Mouse (Mus musculus): ENCODE results near the gene Gipr. TPM values are rescaled to one million over a fixed set of nuclear protein-coding genes. Genes with fewer than 3 reads are reported as not detected.

Gene Gipr
- polyA plus RNA-seq, 1 experiment from 2014 or later, result not detected

- under 1% methylated on average over 30 of the region's 30 CpGs for WGBS
- Histone ChIP-seq H3K4me3 (ENCODE audit: low read depth, low read length) (peak within 1 kb of the TSS; percentile 5; the same call in 1 of the 2 replicates), H3K27me3 (ENCODE audit: control insufficient read depth, insufficient read depth, low read length) (peaks cover 51% of the 10 kb centered on the region), H3K36me3 (ENCODE audit: control insufficient read depth, insufficient read depth, low read length) (no peaks in the 10 kb centered on the region), H3K9ac (ENCODE audit: low read length) (no peak within 1 kb of the TSS), H3K4me1 (ENCODE audit: control insufficient read depth, insufficient read depth, low read length) (peaks cover 5% of the 10 kb centered on the region; the same call in 1 of the 2 replicates), H3K4me2 (ENCODE audit: low read depth, severe bottlenecking) (peak within 1 kb of the TSS; percentile 39), H3K9me3 (ENCODE audit: control insufficient read depth, low read length) (no peaks in the 10 kb centered on the region), H3K27ac (replicated peaks; ENCODE audit: low read depth, low read length) (no peak within 1 kb of the TSS)
- ATAC-seq (ENCODE audit: insufficient number of reproducible peaks, low FRiP score, low TSS enrichment, low read depth) (peak; percentile 52), DNase-seq (ENCODE audit: low spot score) (peak; percentile 49)
These were observed 10.0 kb upstream of the Gipr start, which contains the start of gene Eml2 for GRCm38 (mm10) chr7:19175708-19176515. Eml2 (plus strand) TSS chr7:19176421.

- H3K9ac ChIP-seq (ENCODE audit: low read length), result no peak overlapping the region
- DNase-seq (ENCODE audit: low spot score), result peak; percentile 95
- 0 out of 2 replicates have a peak, but pooled peaks cover 2% of the 10 kb centered on the region for H3K4me1 ChIP-seq (ENCODE audit: control insufficient read depth, insufficient read depth, low read length)
- H3K27ac ChIP-seq (replicated peaks; ENCODE audit: low read depth, low read length), result no peak overlapping the region
- peaks cover 26% of the 10 kb centered on the region for H3K27me3 ChIP-seq (ENCODE audit: control insufficient read depth, insufficient read depth, low read length)
- no peak; the same call in 1 of the 2 replicates for ATAC-seq (ENCODE audit: insufficient number of reproducible peaks, low FRiP score, low TSS enrichment, low read depth)
- H3K4me3 ChIP-seq (ENCODE audit: low read depth, low read length), result peak overlapping the region; percentile 20; the same call in 1 of the 2 replicates
- WGBS, result 6% methylated on average over 17 of the region's 17 CpGs
- H3K4me2 ChIP-seq (ENCODE audit: low read depth, severe bottlenecking), result peak overlapping the region; percentile 49
- no peaks in the 10 kb centered on the region for H3K9me3 ChIP-seq (ENCODE audit: control insufficient read depth, low read length)
- H3K36me3 ChIP-seq (ENCODE audit: control insufficient read depth, insufficient read depth, low read length), result no peaks in the 10 kb centered on the region
These were observed 6.9 kb upstream of the Gipr start for GRCm38 (mm10) chr7:19172874-19173273.

GRCm38 (mm10) chr7:19171831-19172230 is 5.9 kb upstream of the Gipr start:
- WGBS, result 56% methylated on average over 8 of the region's 8 CpGs
- Histone ChIP-seq H3K9ac (ENCODE audit: low read length) (no peak overlapping the region), H3K4me1 (ENCODE audit: control insufficient read depth, insufficient read depth, low read length) (0 out of 2 replicates have a peak, but pooled peaks cover 2% of the 10 kb centered on the region), H3K27me3 (ENCODE audit: control insufficient read depth, insufficient read depth, low read length) (peaks cover 16% of the 10 kb centered on the region), H3K36me3 (ENCODE audit: control insufficient read depth, insufficient read depth, low read length) (no peaks in the 10 kb centered on the region), H3K27ac (replicated peaks; ENCODE audit: low read depth, low read length) (no peak overlapping the region), H3K9me3 (ENCODE audit: control insufficient read depth, low read length) (no peaks in the 10 kb centered on the region), H3K4me3 (ENCODE audit: low read depth, low read length) (no peak overlapping the region), H3K4me2 (ENCODE audit: low read depth, severe bottlenecking) (no peak overlapping the region)
- no peak for ATAC-seq (ENCODE audit: insufficient number of reproducible peaks, low FRiP score, low TSS enrichment, low read depth)
- DNase-seq (ENCODE audit: low spot score), result no peak

- Histone ChIP-seq H3K27me3 (ENCODE audit: control insufficient read depth, insufficient read depth, low read length) (peaks cover 4% of the 10 kb centered on the region; the same call in 1 of the 2 replicates), H3K27ac (replicated peaks; ENCODE audit: low read depth, low read length) (no peak overlapping the region), H3K4me3 (ENCODE audit: low read depth, low read length) (no peak overlapping the region), H3K4me1 (ENCODE audit: control insufficient read depth, insufficient read depth, low read length) (0 out of 2 replicates have a peak, but pooled peaks cover 2% of the 10 kb centered on the region), H3K4me2 (ENCODE audit: low read depth, severe bottlenecking) (no peak overlapping the region), H3K9ac (ENCODE audit: low read length) (no peak overlapping the region), H3K36me3 (ENCODE audit: control insufficient read depth, insufficient read depth, low read length) (no peaks in the 10 kb centered on the region), H3K9me3 (ENCODE audit: control insufficient read depth, low read length) (no peaks in the 10 kb centered on the region)
- WGBS, result 75% methylated on average over 8 of the region's 8 CpGs
- DNase-seq (ENCODE audit: low spot score) (no peak), ATAC-seq (ENCODE audit: insufficient number of reproducible peaks, low FRiP score, low TSS enrichment, low read depth) (no peak)
These were observed 4.2 kb upstream of the Gipr start for GRCm38 (mm10) chr7:19170142-19170541.

- Histone ChIP-seq H3K27ac (replicated peaks; ENCODE audit: low read depth, low read length) (no peak overlapping the region), H3K9me3 (ENCODE audit: control insufficient read depth, low read length) (no peaks in the 10 kb centered on the region; the same call in 1 of the 2 replicates), H3K4me2 (ENCODE audit: low read depth, severe bottlenecking) (no peak overlapping the region), H3K9ac (ENCODE audit: low read length) (no peak overlapping the region), H3K36me3 (ENCODE audit: control insufficient read depth, insufficient read depth, low read length) (no peaks in the 10 kb centered on the region), H3K4me1 (ENCODE audit: control insufficient read depth, insufficient read depth, low read length) (peaks cover 2% of the 10 kb centered on the region; the same call in 1 of the 2 replicates), H3K4me3 (ENCODE audit: low read depth, low read length) (no peak overlapping the region), H3K27me3 (ENCODE audit: control insufficient read depth, insufficient read depth, low read length) (peaks cover 8% of the 10 kb centered on the region; the same call in 1 of the 2 replicates)
- WGBS, result 64% methylated on average over 10 of the region's 10 CpGs
- ATAC-seq (ENCODE audit: insufficient number of reproducible peaks, low FRiP score, low TSS enrichment, low read depth), result no peak
- DNase-seq (ENCODE audit: low spot score), result no peak
These were observed 3.6 kb upstream of the Gipr start for GRCm38 (mm10) chr7:19169506-19169905.

GRCm38 (mm10) chr7:19166990-19167389 is 1.1 kb upstream of the Gipr start:
- no peak for DNase-seq (ENCODE audit: low spot score)
- no peak for ATAC-seq (ENCODE audit: insufficient number of reproducible peaks, low FRiP score, low TSS enrichment, low read depth)
- WGBS, result 81% methylated on average over 3 of the region's 3 CpGs
- Histone ChIP-seq H3K9me3 (ENCODE audit: control insufficient read depth, low read length) (no peaks in the 10 kb centered on the region; the same call in 1 of the 2 replicates), H3K4me1 (ENCODE audit: control insufficient read depth, insufficient read depth, low read length) (peaks cover 5% of the 10 kb centered on the region), H3K36me3 (ENCODE audit: control insufficient read depth, insufficient read depth, low read length) (no peaks in the 10 kb centered on the region), H3K27me3 (ENCODE audit: control insufficient read depth, insufficient read depth, low read length) (peaks cover 15% of the 10 kb centered on the region; the same call in 1 of the 2 replicates), H3K9ac (ENCODE audit: low read length) (no peak overlapping the region), H3K4me2 (ENCODE audit: low read depth, severe bottlenecking) (no peak overlapping the region), H3K27ac (replicated peaks; ENCODE audit: low read depth, low read length) (no peak overlapping the region), H3K4me3 (ENCODE audit: low read depth, low read length) (no peak overlapping the region)

GRCm38 (mm10) chr7:19164978-19165377 is 949 bp downstream of the Gipr start:
- no peaks in the 10 kb centered on the region for H3K36me3 ChIP-seq (ENCODE audit: control insufficient read depth, insufficient read depth, low read length)
- H3K27ac ChIP-seq (replicated peaks; ENCODE audit: low read depth, low read length), result no peak overlapping the region
- H3K4me1 ChIP-seq (ENCODE audit: control insufficient read depth, insufficient read depth, low read length), result peaks cover 5% of the 10 kb centered on the region
- H3K4me2 ChIP-seq (ENCODE audit: low read depth, severe bottlenecking), result peak overlapping the region; percentile 1; the same call in 1 of the 2 replicates
- WGBS, result 1% methylated on average over 13 of the region's 13 CpGs
- H3K4me3 ChIP-seq (ENCODE audit: low read depth, low read length), result no peak overlapping the region
- no peak overlapping the region for H3K9ac ChIP-seq (ENCODE audit: low read length)
- peak; percentile 46 for DNase-seq (ENCODE audit: low spot score)
- no peaks in the 10 kb centered on the region; the same call in 1 of the 2 replicates for H3K9me3 ChIP-seq (ENCODE audit: control insufficient read depth, low read length)
- peaks cover 20% of the 10 kb centered on the region for H3K27me3 ChIP-seq (ENCODE audit: control insufficient read depth, insufficient read depth, low read length)
- no peak for ATAC-seq (ENCODE audit: insufficient number of reproducible peaks, low FRiP score, low TSS enrichment, low read depth)

GRCm38 (mm10) chr7:19164189-19164588 is 1.7 kb downstream of the Gipr start:
- H3K27ac ChIP-seq (replicated peaks; ENCODE audit: low read depth, low read length), result no peak overlapping the region
- H3K4me1 ChIP-seq (ENCODE audit: control insufficient read depth, insufficient read depth, low read length), result peaks cover 5% of the 10 kb centered on the region
- no peaks in the 10 kb centered on the region for H3K36me3 ChIP-seq (ENCODE audit: control insufficient read depth, insufficient read depth, low read length)
- ATAC-seq (ENCODE audit: insufficient number of reproducible peaks, low FRiP score, low TSS enrichment, low read depth), result peak; percentile 69
- DNase-seq (ENCODE audit: low spot score), result peak; percentile 70
- WGBS, result under 1% methylated on average over 6 of the region's 6 CpGs
- peaks cover 28% of the 10 kb centered on the region for H3K27me3 ChIP-seq (ENCODE audit: control insufficient read depth, insufficient read depth, low read length)
- H3K9me3 ChIP-seq (ENCODE audit: control insufficient read depth, low read length), result no peaks in the 10 kb centered on the region; the same call in 1 of the 2 replicates
- H3K4me2 ChIP-seq (ENCODE audit: low read depth, severe bottlenecking), result peak overlapping the region; percentile 1; the same call in 1 of the 2 replicates
- no peak overlapping the region for H3K9ac ChIP-seq (ENCODE audit: low read length)
- no peak overlapping the region for H3K4me3 ChIP-seq (ENCODE audit: low read depth, low read length)

Data from limb, embryonic 11.5 days (tissue).